Mouse (Mus musculus): ENCODE measurements around the gene Abca4.

Gene Abca4

GRCm38 (mm10) chr3:122111141-122111981 lies 67.1 kb downstream of the Abca4 start:
- DNase-seq, result no peak

- DNase-seq, result no peak
These were observed 74.5 kb downstream of the Abca4 start for GRCm38 (mm10) chr3:122118651-122119214.

- no peak for DNase-seq
These were observed 75.5 kb downstream of the Abca4 start for GRCm38 (mm10) chr3:122119733-122120132.

GRCm38 (mm10) chr3:122120217-122120616 lies 76.0 kb downstream of the Abca4 start:
- DNase-seq, result peak; percentile 44 to 59

- peak; percentile 98 to 99 for DNase-seq
These were observed 78.0 kb downstream of the Abca4 start for GRCm38 (mm10) chr3:122122127-122122663.

GRCm38 (mm10) chr3:122122838-122123237 lies 78.6 kb downstream of the Abca4 start:
- DNase-seq, result no peak

GRCm38 (mm10) chr3:122128999-122129493 lies 84.8 kb downstream of the Abca4 start:
- DNase-seq, result no peak

- peak; percentile 78 to 83 for DNase-seq
These were observed 86.5 kb downstream of the Abca4 start for GRCm38 (mm10) chr3:122130771-122131170.

- peak; percentile 88 to 92 for DNase-seq
These were observed 87.4 kb downstream of the Abca4 start for GRCm38 (mm10) chr3:122131633-122132032.

GRCm38 (mm10) chr3:122133255-122133654 lies 89.0 kb downstream of the Abca4 start:
- no peak for DNase-seq

GRCm38 (mm10) chr3:122133840-122134239 lies 89.6 kb downstream of the Abca4 start:
- DNase-seq, result no peak

- DNase-seq, result peak; percentile 71 to 81
These were observed 96.6 kb downstream of the Abca4 start for GRCm38 (mm10) chr3:122140589-122141400.

GRCm38 (mm10) chr3:122142256-122142922 lies 98.1 kb downstream of the Abca4 start:
- no peak for DNase-seq

- no peak for DNase-seq
These were observed 99.2 kb downstream of the Abca4 start for GRCm38 (mm10) chr3:122143432-122143831.

GRCm38 (mm10) chr3:122145430-122145829 lies 101.2 kb downstream of the Abca4 start:
- DNase-seq, result no peak

- DNase-seq, result peak in 1 of 2 experiments; percentile 19
These were observed 106.6 kb downstream of the Abca4 start for GRCm38 (mm10) chr3:122150836-122151235.

GRCm38 (mm10) chr3:122152431-122152830 lies 108.2 kb downstream of the Abca4 start:
- DNase-seq, result peak in 1 of 2 experiments; percentile 17

- no peak for DNase-seq
These were observed 109.8 kb downstream of the Abca4 start for GRCm38 (mm10) chr3:122154080-122154479.

GRCm38 (mm10) chr3:122159447-122159846 lies 115.2 kb downstream of the Abca4 start:
- DNase-seq, result no peak

GRCm38 (mm10) chr3:122169616-122170178 lies 125.5 kb downstream of the Abca4 start:
- DNase-seq, result peak; percentile 43 to 65

- DNase-seq, result no peak
These were observed 126.5 kb downstream of the Abca4 start for GRCm38 (mm10) chr3:122170621-122171309.

All from lung, adult 18-20 months (tissue).